Mouse (Mus musculus) olfactory bulb, adult 2 months (tissue): ENCODE measurements at regions not wholly inside any gene's neighbourhood (a gene's known extent, or its start where the extent isn't known, plus 50 kb on each side); places are given as distances from the start of the nearest gene placed in this dataset.

ENCODE experiments used
- CTCF ChIP-seq: fragments of 200-500 bp; IDR thresholded peaks from 2 replicates; pipeline ENCODE4 v1.5.1; 2012; ENCODE audit warnings: low read depth, mild to moderate bottlenecking, low read length, moderate library complexity; ENCODE audit not compliant: insufficient read depth
- POLR2A ChIP-seq: fragments of 200-500 bp; IDR thresholded peaks from 2 replicates; pipeline ENCODE4 v1.6.1; 2012; ENCODE audit warnings: mild to moderate bottlenecking, low read depth, low read length, moderate library complexity; ENCODE audit not compliant: insufficient read depth

GRCm38 (mm10) chr2:133443490-133443889 lies 108.5 kb upstream of the Bmp2 start:
- no peak for TF ChIP-seq CTCF
- TF ChIP-seq POLR2A: no peak
